Mouse (Mus musculus): ENCODE measurements around the gene Krt84. TPM values are rescaled to one million over a fixed set of nuclear protein-coding genes. Genes with fewer than 3 reads are reported as not detected.

Krt84 gene
- total RNA-seq, 2 experiments from 2014 or later, result not detected

DNA sequence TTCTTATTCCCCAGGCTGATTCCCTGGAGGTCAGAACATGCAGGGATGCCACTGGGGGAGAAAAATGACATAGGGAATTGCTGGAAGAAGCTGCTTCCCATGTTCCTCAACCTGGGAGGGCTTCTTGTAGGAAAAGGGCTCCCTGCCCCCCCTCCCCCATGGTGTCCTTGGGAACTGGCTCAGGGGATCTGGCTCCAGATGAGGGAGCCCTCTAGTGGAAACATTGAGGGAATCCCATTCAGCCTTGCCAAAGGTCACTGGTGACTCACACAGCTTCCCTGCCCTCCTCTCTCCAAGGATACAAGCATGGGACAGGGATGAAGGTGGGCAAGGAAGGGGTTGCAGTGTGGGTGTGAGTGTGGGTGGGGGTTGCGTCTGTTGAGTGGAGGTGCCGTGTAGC is 35.4 kb downstream of the Krt84 start:
- DNase-seq (ENCODE audit: low spot score in 2 of 2), result no peak

DNA sequence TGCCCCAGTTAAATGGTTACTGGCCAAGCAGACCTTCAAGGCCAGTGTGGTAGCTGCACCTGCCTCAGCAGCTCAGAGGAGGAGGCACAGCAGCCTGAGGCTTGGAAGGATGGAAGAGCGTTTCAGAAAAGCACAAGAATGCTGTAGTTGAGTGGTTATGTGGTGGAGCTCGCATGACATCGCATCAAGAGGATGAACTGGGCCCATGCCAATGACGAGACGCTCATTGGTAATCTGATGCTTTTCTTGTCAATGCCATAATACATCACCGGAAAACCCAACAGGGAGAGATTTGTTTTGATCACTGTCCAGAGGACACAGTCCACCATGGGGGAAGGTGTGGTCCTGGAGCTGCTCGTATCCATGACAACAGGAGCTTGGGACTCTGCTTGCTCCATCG is 37.4 kb downstream of the Krt84 start:
- no peak for DNase-seq (ENCODE audit: low spot score in 2 of 2)

DNA sequence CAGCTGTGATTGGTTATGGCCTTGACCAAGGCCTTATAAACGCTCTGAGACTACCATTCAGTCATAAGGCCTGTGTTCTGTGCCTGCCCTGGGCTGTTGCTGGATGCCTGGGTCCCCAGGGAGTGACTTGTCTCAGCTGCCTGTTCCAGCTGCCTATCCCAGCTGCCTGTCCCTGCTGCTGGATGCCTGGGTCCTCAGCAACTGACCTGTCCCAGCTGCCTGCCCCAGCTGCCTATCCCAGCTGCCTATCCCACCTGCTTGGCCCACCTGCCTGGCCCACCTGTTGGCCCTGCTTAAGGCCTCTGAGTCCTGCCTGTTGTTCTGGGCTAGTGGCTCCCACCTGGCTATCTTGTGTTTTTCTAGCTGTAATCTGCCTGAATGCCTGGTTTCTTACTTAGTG is 38.4 kb downstream of the Krt84 start:
- no peak for DNase-seq (ENCODE audit: low spot score in 2 of 2)

DNA sequence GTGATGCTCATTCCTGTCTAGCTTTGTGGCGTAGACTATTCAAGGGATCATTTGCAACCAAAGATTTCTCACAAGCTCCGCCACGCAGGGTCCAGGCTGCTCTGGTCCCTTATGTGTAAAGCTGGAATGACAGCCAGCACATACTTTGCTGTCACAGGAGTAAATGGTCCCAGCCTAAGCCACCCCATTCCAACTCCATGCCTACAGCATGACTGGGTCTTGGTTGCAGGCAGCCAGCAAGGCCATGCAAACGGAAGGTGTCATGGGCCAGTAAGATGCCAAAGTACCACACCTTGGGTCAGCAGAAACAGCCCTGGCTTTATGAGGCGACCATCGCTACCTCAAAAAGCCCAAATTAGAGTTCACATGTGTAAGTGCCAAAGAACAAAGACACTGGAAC is 38.9 kb downstream of the Krt84 start:
- no peak for DNase-seq (ENCODE audit: low spot score in 2 of 2)

DNA sequence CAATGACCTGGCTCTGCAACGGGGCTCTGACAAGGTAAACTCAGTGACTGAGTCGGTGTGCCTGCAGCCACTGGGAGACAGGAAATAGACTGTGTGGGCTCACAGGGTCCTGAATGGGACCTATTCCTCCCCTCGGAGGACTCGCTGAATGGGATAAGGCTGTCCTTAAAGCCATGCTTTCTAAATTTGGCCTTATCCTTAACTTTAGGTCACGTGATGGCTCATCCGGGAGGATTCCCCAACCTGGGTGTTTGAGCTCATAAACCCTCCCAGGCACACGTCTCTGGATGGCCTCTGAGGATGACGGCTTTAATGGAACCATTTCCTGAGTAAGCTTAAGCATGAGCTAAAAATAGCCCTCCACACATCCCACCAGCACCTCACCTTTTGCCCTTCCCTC is 39.9 kb downstream of the Krt84 start:
- no peak for DNase-seq (ENCODE audit: low spot score in 2 of 2)

DNA sequence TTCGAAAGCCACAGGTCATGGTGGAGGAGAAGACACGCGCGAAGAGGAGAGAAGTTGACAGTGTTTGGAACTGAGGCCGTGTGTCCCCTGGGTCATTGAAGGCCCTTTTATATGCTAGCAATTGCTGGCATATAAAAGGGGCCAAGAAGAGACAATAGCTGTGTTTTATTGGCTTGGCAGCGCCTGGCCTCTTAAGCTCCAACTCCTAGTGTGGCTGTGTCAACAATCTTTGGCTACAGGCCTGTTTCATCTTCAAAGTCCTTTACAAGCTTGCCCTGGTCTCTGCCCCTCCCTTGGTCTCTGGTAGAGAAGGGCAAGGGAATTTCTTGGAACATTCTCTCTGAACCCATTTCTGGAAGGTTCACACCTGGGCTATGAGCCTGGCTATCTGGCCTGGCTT is 41.2 kb downstream of the Krt84 start, which contains the start of gene Krt83:
Gene Krt83, minus strand, starts transcription at position 82 of the 400 bp plus-strand sequence.
- no peak for DNase-seq (ENCODE audit: low spot score in 2 of 2)

DNA sequence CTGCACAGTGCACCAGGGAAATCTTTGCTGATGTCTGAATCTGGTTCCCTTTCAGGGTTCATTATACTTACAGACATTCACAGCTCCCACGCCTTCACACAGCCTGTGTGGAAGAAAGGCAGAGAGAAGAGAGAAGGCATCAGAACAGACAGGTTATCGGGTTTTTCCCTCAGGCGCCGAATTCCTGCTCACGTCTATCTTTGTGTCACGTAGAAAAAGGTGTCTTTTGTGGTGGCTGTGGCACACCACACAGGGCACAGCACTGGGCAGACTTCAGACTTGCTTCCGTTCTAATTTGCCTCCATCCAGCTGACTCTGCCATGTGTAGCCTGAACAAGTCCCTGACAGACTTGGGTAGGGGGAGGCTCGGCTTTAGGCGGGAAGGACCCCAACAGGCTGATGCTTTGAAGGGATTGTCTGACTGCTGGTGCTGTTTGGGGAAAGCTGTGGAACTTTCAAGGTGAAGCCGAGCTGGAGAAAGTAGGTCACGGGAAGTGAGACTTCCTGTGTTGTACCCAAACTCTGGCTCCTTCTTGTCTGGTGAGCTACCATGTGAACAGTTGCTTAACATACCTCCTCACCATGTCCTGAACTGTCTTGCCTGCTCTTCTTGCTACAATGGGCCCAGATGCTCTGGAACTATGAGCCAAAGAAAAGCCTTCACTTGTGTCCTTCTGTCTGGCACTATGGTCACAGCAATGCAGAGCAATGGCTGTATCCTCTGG is 46.5 kb downstream of the Krt84 start:
- DNase-seq (ENCODE audit: low spot score in 2 of 2), result no peak

DNA sequence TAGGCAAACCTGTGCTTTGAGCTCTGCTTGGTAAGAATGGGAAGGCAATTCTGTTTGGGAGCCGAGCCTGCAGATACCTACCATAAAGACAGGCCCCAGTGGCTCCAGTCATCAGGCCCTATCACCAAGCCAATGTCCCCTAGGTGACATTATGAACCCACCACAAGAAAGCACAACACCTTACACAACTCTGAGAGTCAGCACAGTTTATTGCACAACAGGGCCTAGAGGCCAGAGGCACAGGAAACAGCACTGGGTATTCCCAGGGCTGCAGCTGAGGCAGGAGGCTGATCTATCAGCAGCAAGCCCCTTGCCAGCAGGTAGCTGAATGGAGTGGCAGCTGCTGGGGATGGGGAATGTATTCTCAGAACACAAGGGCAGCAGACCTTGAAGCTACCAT is 47.7 kb downstream of the Krt84 start:
- DNase-seq (ENCODE audit: low spot score in 2 of 2), result no peak

DNA sequence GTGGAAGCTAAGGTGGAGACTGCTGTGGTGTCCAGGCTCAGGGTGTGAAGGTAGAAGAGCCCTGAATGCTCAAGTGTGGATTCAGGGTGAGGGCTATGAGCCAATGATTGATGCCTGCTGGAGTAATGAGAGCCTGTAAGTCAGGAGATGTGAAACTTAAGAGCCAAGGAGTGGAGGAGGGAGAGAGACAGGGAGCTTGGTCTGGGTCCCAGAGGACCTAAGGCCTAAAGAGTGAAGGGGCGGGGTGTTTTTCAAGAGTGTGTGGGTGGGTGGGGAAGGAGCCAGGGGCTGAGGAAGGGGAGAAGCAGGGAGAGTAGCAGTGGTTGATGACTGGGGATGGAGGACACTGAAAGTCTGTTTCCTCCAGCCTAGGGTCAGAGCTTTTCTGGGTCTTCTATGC is 49.0 kb downstream of the Krt84 start:
- no peak for DNase-seq (ENCODE audit: low spot score in 2 of 2)

DNA sequence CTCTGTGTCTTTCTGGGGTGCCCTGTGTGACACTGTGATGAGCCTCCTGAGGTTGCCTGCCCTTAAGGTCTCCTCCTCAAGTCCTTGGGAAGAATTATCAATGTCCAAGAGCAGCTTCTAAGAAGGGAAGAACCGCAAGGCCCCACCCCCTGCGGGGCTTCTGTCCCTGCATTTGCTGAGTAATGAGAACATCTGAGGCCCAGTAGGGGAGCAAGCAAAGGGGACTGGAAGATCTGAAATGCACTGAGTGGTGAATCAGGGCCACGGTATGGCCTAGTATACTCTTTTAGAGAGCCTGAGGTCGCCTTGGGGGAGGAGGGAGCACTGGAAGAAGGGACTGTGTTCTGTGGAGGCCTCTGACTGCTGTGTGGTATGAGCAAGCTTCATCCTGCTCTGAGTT is 50.6 kb downstream of the Krt84 start:
- DNase-seq (ENCODE audit: low spot score in 2 of 2), result no peak

DNA sequence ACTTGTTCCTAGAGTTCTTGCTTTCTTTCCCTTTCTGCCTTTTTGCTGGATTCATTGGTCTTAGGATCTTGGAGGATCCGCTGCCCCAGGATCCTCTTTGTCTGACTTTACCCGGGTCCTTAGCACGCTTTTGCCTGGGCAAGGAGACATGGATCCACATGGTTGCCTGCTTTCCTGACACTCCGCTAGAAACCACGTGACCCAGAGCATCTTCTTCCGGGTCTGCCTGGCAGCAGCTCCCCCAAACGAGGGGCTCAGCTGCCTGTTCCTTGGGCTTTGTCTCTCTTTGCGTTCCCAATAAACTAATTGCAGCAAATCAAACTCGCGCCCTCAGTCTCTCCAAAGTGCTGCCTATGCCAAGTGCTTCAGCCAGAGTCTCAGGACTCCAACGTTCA is 53.0 kb downstream of the Krt84 start:
- no peak for DNase-seq (ENCODE audit: low spot score in 2 of 2)

DNA sequence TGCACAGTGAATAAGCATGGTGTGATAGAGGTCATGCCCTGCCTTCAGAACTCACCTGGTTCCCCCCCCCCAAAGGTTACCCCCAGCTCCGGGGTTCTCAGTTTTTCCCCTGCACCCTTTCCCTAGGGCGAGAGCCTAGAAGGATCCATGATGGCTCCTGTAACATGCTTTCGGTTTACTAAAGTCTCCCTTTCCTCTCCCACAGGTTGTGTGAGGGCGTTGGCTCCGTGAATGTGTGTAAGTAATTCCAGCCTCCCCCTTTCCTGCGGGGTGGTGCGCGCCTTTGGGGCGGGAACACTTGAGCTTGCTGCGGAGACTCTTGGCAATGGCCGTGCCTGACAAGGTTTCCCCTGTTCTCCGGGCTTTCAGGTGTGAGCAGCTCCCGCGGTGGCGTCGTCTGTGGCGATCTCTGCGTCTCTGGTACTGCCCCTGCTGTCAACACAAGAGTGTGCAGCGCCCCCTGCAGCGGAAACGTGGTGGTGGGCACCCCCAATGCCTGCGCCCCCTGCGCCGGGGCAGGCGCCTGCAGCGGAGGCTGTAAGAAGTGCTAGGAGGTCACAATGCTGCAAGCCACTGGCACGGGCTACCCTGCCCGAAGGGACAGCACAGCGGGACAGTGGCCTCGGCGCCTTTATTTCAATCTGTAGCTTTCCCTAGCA is 53.5 kb downstream of the Krt84 start:
- peak; percentile 34 to 46 for DNase-seq (ENCODE audit: low spot score in 2 of 2)

Small RNAs within 50 kb of the gene (microRNA-seq; reads per million reads assigned to microRNA genes)
- gene Gm44393 (0 reads per million in 2 experiments), gene Gm44460 (0 reads per million in 2 experiments)

Other genes starting within 250 kb of the Krt84 start
- gene Atg101, start 248.5 kb downstream of the Krt84 start, total RNA-seq (2021), result 10 to 100 TPM; 45.9 to 47.3 TPM
- gene 6030408B16Rik, start 239.6 kb downstream of the Krt84 start, total RNA-seq (2021), result under 1 TPM; 0.28 to 0.69 TPM
- gene Krt80, start 162.7 kb downstream of the Krt84 start, total RNA-seq (2021), result under 1 TPM in 1 of 2 experiments, not detected in 1; 0.10 TPM
- not detected for gene Krt7, start 121.8 kb downstream of the Krt84 start, total RNA-seq (2021)
- under 1 TPM; 0.18 to 0.81 TPM for gene Krt87, start 94.0 kb downstream of the Krt84 start, total RNA-seq (2021)
- gene Krt88, start 85.1 kb downstream of the Krt84 start, total RNA-seq (2021), result not detected
- gene Krt81, start 69.1 kb downstream of the Krt84 start, total RNA-seq (2021), result not detected
- gene Krt86, start 59.3 kb downstream of the Krt84 start, total RNA-seq (2021), result not detected
- gene Krt83, start 41.3 kb downstream of the Krt84 start, total RNA-seq (2021), result not detected
- gene Gm49425, start 15.6 kb downstream of the Krt84 start, total RNA-seq (2021), result not detected
- not detected for gene Krt82, start 17.8 kb upstream of the Krt84 start, total RNA-seq (2021)
- under 1 TPM; 0.14 to 0.16 TPM for gene Krt90, start 30.1 kb upstream of the Krt84 start, total RNA-seq (2021)
- gene Krt75, start 41.1 kb upstream of the Krt84 start, total RNA-seq (2021), result under 1 TPM in 1 of 2 experiments, not detected in 1; 0.14 TPM
- not detected for gene Gm5414, start 95.4 kb upstream of the Krt84 start, total RNA-seq (2021)
- gene Gm5478, start 114.6 kb upstream of the Krt84 start, total RNA-seq (2021), result not detected
- not detected for gene Krt6b, start 147.5 kb upstream of the Krt84 start, total RNA-seq (2021)
- gene Krt6a, start 161.5 kb upstream of the Krt84 start, total RNA-seq (2021), result not detected
- gene Krt5, start 180.1 kb upstream of the Krt84 start, total RNA-seq (2021), result under 1 TPM; 0.33 to 0.48 TPM
- not detected for gene Krt71, start 210.3 kb upstream of the Krt84 start, total RNA-seq (2021)